Mouse (Mus musculus) adrenal gland, postnatal 10 days (tissue): ENCODE measurements around the gene Elmo3. TPM values are rescaled to one million over a fixed set of nuclear protein-coding genes. Genes with fewer than 3 reads are reported as not detected.

Source experiments
- DNase-seq: peaks from one replicate; pipeline ENCODE4 v3.0.0; 2021; ENCODE audit warnings: mixed read lengths
- total RNA-seq, 2 experiments: library from RNA; stranded (reverse); gene quantifications; 2 replicates each; pipeline ENCODE4 v1.2.3; 2021

The Elmo3 gene
- total RNA-seq, 2 experiments from 2014 or later: 6.1 to 6.2 TPM

- DNase-seq: no peak
Measured at GRCm38 (mm10) chr8:105326968-105327367, 21.6 kb downstream of the Elmo3 start.

DNA sequence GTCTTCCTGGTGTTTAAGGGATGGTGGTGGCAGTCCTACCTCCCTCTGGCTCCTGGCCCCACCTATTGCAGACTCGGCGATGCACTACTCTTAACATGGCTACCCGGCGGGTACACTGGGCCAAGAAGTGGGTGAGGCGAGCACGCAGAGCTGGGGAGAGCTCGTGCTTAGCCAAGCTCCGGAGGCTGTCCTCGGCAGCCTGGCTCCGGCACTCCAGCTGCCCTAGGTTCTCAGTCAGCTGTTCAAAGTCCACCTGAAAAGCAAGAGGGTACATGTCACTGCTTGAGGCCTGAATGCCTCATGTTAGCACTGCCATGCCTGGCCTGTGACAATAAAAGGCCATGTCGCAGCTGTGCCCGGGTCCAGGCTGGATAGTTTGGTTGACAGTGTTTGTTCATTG, 24.9 kb downstream of the Elmo3 start:
- DNase-seq: no peak

- no peak for DNase-seq
Measured at GRCm38 (mm10) chr8:105331469-105331868, 26.1 kb downstream of the Elmo3 start.

DNA sequence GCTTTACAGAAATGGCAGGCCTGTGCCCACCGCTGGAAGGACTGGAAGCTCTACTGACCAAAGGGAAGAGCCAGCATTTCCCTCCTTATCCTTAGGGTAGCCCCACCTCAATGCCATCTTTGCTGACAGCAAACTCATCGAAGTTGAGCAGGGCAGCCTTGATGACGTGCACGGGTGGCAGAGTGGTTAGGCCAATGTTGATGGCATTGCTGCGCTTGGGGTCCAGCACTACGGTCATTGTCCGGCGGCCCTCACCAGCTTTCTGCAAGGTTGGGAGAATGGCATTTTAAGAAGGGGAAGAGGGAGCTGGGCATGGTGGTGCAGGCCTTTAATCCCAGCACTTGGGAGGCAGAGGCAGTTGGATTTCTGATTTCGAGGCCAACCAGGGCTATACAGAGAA, 26.5 kb downstream of the Elmo3 start:
- DNase-seq: no peak

GRCm38 (mm10) chr8:105332523-105332922, 27.1 kb downstream of the Elmo3 start:
- no peak for DNase-seq

DNA sequence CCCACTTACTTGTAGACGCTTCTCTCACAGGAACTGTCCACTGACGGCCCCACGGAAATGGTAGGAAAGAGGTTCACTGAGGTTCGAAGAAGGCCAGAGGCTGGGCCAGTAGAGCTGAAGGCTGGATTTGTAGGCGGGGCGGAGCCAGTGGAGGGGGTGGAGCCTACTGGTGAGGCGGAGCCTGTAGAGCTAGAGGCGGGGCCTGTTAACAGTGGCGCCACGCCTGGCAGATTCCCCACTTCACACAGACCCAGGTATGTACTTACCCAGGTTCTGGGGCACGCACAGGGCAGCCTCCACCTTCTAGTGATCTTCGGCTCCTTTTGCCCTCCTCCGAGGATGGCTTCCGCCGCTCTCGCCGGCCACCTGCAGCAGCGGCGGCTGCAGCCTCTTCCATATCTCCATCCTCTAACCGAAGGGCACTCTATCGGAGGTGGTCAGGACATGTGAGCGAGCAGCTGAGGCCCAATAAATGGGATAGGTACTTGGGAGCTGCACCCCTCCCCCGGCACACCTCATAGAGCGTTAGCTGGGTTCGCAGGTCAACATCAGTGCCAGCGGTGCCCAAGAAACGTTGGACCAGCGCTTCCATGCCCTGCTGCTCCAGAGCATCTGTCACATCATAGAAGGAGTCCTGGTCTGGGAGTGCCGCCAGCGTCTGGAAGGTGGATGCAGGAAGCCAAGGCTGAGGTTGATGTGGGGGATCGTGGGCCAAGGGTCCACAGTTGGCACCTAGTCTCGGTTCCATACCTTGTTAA, 31.2 kb downstream of the Elmo3 start:
- no peak for DNase-seq

GRCm38 (mm10) chr8:105338992-105339391, 33.6 kb downstream of the Elmo3 start:
- DNase-seq: no peak

DNA sequence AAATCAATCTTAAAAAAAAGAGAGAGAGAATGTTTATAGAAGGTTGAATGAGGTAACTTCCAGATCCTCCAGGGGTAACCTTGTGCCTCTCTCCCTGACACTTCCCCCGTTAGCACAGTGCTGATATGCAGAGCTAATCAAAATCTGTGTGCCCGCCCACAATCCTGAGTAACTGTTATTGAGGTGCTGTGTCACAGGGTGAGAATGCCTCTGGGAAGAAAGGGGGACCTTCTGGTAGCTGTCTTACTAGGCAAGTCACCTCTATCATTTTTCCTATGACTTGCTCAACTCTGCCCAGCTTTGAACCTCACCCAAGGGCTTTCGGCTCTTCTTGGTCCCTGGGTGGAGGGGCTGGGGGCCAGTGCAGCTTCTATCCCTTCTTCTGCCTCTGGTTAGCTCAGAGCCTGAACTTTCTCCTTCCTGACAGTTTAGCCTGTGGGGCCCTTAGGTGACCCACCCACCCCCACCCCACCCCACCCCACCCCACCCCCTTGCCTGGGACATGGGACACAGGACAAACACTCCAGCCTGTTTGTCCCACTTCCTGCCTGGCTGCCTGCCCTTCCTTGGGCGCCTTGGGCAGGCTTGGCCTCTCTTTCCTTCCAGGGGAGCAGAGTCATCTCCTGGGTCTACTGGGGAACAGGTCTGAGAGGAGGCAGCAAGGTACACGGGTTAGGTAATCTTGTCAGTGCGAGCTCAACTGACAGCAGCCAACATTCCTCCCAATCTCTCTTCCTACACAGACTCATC, 34.7 kb downstream of the Elmo3 start:
- peak; percentile 49 for DNase-seq

DNA sequence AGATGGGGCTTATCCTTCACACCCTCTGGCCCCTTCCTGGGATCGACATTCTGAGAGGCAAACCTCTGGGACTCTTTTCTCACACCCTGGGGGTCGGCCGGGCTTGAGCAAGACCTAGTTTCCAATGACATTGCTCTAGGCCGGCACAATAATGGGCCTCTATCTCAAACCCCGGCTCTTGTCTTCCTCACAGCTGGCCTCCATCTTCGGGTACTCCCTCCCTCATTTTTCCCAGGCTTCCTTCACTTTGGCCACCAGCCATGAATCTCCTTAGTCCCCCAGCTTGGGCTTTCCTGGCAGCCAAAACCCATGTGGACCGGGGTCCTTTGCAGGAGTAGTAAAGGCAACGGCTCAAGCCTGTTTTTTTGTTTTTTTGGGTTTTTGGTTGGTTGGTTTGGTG, 36.0 kb downstream of the Elmo3 start:
- no peak for DNase-seq

- no peak for DNase-seq
Measured at GRCm38 (mm10) chr8:105342768-105343167, 37.4 kb downstream of the Elmo3 start.

- no peak for DNase-seq
Measured at GRCm38 (mm10) chr8:105343791-105344574, 38.6 kb downstream of the Elmo3 start.

GRCm38 (mm10) chr8:105345061-105345975, 39.9 kb downstream of the Elmo3 start:
- peak; percentile 66 for DNase-seq

DNA sequence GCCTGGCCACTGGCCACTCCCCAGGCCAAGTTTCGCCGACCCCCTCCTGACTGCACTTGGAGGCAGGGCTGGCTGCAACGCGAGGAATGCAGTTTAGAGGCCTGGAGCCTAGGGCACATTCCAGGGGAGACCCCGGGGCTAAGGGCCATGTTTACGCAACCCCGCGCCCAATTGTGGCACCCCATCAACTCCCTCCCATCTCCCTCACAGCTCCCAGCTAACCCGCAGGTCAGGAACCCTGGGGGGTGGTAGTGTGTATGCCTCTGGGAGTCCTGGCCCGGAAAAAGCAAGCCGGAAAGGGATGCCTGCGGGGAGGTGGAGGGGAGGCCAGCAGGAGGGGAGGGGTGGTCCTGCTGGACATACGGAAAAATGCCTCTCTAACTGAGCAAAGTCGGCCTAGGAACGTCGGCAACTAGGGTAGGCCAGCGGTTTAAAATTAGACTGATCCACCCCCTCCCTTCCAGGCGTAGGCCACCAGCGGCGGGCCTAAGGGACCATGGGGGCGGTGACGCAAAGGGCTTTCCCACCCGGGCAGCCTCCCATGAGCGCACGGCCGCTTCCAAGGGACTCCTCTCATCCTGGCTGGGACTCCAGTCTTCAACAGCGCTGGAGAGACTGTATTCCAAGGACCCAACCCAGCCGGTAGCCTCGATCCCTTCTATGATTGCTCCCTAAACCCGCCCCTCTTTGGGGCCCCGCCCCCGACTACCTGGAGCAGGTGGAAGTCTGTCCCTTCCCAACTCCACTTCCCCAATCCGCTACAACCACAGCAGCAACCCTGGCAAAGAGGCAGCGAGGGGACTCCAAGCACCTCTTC, 41.4 kb downstream of the Elmo3 start:
- DNase-seq: peak; percentile 81

DNA sequence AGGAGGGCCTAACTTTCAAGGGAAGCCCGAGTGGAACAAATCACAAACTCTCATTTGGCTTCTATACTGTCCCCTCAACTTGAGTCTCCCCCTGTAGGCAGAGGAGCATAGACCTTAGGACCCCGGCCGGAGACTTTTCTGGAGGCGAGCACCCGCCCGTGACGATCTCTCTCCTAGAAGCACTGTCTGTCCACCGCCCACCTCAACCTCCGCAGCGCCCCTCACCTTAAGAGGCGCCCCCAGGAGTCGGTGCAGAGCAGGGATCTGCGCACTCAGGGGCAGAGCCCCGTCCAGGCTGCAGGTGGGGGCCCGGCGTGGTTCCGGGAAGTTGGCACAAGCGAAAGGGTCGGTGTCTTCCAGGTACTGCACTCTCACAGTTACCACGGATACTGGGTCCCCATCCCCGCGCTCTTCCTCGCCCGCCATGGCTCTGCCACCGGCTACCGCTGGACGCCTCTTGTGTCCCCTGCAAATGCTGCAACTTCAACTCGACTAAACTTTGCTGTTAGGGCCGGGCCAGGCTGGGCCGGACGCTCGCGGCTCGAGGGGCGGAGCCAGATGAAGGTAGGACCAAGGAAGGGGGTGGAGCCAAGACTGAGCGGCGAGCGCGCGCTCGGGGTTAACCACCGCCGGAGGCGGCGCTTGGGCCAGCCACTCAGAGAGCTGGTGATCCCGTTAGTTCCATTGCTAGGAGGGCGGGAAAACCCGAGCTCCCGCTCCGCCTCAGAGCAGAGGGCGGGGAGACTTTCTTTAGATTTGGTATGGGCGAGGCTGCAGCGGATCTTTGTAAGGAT, 42.2 kb downstream of the Elmo3 start, which contains the start of gene Fhod1:
Gene Fhod1 (minus strand): TSS at position 526 of the 794 bp plus-strand sequence.
- peak; percentile 96 for DNase-seq

DNA sequence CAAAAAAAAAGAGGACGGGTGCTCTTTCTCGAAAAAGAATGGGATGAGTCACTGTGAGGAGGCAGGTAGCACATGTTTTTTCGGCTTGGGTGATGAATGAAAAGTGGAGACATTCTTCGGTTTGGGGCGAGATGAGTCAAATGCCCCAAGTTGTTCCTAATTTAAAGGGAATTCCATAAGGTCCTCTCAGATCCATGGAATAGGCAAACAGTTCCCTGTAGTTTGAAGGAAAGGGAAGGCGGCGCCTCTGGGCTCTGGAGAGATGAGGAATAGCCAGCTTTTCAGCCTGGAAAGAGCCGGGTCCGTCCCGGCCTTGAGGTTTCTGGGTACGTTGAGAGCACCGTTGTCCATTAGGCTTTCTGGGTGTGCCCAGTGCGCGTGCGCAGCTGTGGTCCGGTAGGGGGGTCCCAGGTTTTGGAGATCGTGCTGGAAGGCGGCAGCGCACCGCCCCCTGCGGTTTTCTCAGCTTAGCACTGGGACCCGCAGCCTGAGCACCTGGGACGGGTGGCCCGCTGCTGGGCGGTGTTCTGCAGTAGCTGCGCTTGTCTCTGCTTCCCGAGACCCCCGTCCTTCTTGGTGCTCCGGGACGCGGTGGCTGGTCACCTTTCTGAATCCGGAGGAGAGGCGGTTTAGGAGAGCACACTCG, 43.2 kb downstream of the Elmo3 start, which contains the start of gene Slc9a5:
Gene Slc9a5 (plus strand): TSS at position 394 of the 646 bp plus-strand sequence.
- DNase-seq: peak; percentile 61

DNA sequence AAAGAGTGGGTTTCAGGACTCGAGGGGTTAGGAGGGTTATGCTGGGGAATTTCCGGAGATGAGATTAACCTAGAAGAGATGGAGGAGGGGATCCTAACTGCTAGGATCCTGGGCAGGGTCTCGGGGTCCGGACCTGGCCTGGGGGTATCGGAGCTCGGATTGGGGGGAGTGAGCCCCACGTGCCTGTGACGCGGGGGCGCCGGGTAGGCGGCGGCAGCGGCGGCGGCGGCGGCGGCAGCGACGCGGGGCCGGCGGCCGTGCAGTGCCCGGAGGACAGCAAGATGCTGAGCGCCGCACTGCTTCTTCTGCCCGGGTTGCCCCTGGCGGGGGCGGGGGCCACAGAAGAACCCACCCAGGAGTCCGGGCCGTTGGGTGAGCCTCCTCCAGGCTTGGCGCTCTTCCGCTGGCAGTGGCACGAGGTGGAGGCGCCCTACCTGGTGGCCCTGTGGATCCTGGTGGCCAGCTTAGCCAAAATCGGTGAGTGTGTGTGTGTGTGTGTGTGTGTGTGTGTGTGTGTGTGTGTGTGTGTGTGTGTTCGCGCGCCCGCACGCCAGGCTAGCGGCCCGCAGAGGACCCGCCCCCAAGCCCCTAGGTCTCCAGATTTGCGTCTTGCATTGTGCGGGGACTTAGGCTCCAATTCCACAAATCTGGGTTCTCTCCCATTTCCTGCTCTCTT, 43.8 kb downstream of the Elmo3 start:
- peak; percentile 46 for DNase-seq

DNA sequence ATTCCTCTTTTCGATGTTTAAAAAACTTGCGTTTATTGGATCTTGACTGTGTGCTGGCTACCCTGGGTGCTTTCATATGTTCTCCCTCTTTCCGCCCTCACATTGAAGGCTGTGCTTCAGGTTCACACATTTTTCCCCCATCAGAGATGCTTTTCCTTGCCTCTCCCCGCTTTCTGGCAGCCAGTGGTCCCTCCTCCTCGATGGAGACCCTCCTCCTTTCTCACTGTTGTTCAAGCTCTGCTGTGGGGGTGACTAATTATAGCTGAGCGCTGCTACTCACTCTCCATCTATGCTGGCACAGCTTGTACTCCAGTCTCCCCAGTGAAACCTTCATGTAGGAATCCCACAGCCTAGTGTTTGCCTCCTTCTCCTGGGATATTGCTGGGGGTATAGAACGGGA, 44.8 kb downstream of the Elmo3 start:
- no peak for DNase-seq

DNA sequence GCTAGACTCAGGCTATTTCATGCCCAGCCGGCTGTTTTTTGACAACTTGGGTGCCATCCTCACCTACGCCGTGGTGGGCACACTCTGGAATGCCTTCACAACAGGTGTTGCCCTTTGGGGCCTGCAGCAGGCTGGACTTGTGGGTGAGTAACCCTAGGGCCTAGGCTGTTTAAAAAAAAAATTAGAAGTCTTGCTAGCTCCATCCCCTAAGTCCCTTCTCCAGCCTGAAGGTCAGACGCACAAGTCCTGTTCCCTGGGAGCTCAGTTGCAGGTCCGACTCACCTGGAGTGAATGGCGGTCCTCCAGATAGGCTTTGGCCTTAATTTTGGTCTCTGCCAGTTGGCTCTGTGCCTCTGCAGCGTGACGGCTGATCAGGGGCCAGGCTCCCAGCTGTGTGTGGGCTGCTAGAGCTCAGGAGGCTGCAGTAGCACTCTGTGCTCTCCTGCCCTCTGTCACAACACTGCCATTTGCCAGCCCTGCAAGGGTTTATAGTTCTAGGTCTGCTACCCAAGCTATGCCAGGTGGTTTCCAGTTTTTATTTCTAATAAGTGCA, 48.3 kb downstream of the Elmo3 start:
- no peak for DNase-seq
